Mouse (Mus musculus) brain, embryonic 18.5 days (tissue): ENCODE measurements at regions not wholly inside any gene's neighbourhood (a gene's known extent, or its start where the extent isn't known, plus 50 kb on each side); places are given as distances from the start of the nearest gene placed in this dataset.

Experiments used
- DNase-seq: peaks from one replicate; pipeline ENCODE4 v3.0.0-alpha.2; 2012; ENCODE audit warnings: low read depth, low spot score

- DNase-seq = no peak
These were observed 66.1 kb downstream of the Slc4a3 start for GRCm38 (mm10) chr1:75612083-75612720.

GRCm38 (mm10) chr1:75613206-75613605 is 67.1 kb downstream of the Slc4a3 start:
- no peak for DNase-seq

- no peak for DNase-seq
These were observed 70.9 kb downstream of the Slc4a3 start for GRCm38 (mm10) chr1:75616971-75617370.

GRCm38 (mm10) chr1:75618367-75618790 is 72.3 kb downstream of the Slc4a3 start:
- DNase-seq = no peak

DNA sequence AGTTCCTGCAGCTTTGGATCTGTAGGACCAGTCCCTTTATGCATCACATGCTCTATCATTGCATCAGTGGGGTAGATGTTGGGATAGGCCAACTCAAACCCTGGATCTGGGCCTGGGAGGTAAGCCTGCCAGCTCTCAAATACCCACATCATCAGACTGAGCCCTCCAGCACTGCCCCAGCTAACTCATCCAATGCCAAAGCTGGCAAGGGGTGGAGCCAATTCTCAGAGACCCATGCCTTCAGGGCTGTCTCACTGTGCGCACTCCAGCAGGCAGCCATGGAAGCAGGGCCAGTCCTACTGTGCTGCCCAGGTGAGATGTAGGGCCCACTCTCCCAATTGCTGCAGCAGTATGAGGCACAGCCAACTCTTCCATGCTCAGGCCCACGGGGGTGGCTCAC is 84.2 kb downstream of the Slc4a3 start:
- DNase-seq = no peak

DNA sequence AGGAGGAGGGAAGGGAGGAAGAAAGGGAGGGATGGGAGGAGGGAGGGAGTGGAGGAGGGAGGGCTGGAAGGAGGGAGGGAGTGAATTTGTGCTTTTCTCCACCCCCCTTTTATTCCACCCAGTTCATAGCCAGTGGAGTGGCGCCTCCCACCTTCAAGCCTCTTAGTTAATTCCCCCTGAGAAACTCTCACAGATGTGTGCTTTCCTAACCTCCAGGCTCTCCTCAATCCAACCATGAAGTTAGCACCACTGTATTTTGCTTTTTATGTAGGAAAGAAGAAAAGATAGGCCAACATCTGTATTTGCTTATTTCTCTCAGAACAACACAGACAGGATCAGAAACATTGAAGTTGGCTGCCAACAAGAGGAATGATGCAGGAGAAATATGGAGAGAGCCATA is 85.7 kb downstream of the Slc4a3 start:
- DNase-seq = no peak

- no peak for DNase-seq
These were observed 89.5 kb downstream of the Slc4a3 start for GRCm38 (mm10) chr1:75635591-75635990.

- no peak for DNase-seq
These were observed 93.2 kb downstream of the Slc4a3 start for GRCm38 (mm10) chr1:75639031-75640001.

DNA sequence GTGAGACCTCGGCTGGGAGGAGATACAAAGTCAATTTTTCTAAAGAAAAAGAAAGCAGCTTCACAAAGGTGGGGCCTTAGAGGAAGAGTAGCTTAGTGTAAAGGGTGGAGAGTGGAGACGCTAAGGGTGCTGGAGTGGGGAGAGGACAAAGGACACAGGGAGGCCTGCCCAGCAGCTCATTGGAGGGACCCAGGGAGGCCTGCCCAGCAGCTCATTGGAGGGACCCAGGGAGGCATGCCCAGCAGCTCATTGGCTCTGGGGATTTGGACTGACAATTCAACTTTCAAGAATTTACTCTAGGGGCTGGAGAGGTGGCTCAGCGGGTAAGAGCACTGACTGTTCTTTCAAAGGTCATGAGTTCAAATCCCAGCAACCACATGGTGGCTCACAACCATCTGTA is 96.4 kb downstream of the Slc4a3 start:
- no peak for DNase-seq

DNA sequence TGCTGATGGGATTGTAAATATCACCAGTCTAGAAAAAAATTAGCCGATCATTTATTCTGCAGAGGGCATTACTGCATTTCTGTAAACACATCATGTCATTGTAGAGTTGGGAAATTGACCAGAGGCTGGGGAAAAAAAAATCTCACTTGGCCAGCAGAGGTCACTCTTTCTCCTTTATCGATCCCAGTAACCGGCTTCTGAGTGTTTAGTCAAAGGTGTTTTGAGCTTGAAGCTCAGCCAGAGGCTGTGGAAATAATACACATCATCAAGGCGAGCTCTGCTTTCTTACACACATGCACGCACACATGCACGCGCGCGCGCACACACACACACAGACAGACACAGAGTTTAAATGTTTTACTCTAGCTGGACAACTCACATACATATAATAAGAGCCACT is 106.5 kb downstream of the Slc4a3 start:
- DNase-seq = peak; percentile 60

DNA sequence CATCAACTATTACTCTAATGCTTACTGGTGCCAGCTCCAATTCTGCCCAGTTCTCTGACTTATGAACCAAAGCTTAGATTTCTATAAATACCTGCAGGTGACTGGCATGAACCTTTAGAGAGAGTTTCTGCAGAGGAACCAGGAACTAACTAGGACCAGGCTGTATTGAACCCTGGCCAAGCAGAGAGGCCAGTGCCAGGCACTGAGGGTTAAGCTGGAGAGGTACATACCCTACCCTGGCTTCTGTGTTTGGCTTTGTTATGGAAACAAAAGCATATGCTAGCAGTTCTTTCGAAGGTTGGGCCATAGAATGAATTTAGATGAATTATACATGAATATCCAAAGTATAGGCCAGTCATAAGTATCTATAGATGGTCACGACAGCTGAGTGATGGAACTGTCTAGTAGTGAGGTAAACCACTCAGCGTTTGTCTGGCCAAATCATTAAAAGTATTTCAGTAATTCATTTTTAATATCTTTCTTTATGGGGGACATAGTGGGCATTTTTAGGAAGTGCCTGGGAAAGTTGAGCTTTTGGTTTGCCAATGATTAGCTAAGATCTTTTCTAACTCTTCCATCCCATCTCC is 107.0 kb downstream of the Slc4a3 start:
- no peak for DNase-seq

- peak; percentile 60 for DNase-seq
These were observed 107.6 kb downstream of the Slc4a3 start for GRCm38 (mm10) chr1:75653671-75654076.

GRCm38 (mm10) chr1:75656592-75656991 is 110.5 kb downstream of the Slc4a3 start:
- no peak for DNase-seq

DNA sequence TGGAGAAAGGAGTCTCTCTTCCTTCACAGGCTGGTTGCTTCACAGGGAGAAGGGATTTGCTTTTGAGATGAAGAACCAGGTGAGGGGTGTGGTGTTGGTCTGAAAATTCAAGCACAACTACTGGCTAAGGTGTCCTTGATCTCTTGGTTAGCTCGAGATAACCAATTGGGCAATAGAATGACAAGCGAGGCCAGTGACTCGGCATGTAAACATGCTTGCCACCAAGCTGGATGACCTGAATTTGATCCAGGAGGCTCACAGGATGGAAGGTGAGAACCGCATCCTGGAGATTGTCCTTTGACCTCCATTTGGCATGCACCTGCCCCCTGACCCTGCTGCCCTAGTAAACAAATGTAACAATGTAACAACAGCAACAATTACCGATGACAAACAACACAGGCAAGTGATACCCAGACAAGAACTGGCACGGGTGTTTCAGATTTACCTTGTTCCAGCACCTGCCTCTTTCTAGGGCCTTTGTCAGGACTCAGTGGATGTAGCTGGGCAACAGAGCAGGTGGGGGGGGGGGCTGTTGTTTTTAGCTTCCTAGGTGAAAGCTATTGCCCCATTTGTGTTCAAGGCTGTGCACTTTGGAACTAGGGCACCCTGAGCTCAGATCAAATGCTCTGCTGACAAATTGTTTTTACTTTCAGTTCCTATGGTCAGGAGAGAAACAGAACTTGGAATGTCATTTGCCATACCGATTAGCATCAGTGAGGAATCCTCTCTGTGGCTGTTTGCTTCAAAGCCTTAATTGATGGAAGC is 114.5 kb downstream of the Slc4a3 start:
- DNase-seq = no peak

GRCm38 (mm10) chr1:75662141-75662990 is 116.3 kb downstream of the Slc4a3 start:
- no peak for DNase-seq

- DNase-seq = no peak
These were observed 121.7 kb downstream of the Slc4a3 start for GRCm38 (mm10) chr1:75667736-75668269.

DNA sequence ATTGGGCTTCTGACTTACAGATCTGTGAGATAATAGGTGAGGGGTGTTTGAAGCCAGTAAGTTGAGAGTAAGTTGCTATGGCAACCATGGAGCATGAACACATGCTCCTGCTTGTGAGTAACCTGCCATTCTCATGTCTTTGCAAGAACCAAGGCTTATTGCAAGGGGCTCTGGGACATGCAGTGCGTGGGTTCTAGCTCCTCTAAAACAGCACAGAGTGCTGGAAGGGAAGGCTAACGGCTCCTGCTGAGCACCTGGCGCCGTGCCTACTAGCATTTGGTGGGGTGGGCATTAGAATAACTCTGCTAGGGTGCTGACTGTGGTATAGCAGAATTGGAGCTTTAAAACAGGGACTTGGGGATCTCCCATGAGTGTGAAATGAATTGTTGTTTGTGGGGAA is 130.2 kb downstream of the Slc4a3 start:
- no peak for DNase-seq

- DNase-seq = no peak
These were observed 131.6 kb downstream of the Slc4a3 start for GRCm38 (mm10) chr1:75677695-75678094.

DNA sequence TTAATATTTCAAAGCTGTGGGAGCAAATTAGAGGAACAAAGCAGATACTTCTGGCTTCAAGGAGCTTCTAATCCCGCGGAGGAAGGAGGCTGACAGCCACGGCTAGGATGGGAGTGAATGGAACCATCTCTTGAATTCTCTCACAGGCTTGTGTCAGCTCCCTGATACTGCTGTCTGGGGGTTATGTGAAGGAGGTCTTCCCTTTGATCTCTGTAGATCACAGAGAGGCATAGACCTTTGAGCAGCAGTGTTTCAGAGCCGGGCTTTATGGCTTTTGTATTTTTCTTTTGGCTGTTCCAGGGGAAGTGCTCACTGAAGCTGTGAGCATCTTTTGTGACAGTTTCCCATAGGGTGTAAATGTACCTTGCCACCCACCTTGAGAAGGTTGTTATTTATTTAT is 132.2 kb downstream of the Slc4a3 start:
- DNase-seq = no peak

GRCm38 (mm10) chr1:75680366-75680765 is 134.3 kb downstream of the Slc4a3 start:
- DNase-seq = no peak

- no peak for DNase-seq
These were observed 135.8 kb downstream of the Slc4a3 start for GRCm38 (mm10) chr1:75681913-75682312.
